Mouse (Mus musculus) testis, adult 2 months (tissue): ENCODE results near the gene Tnfrsf23. TPM values are rescaled to one million over a fixed set of nuclear protein-coding genes. Genes with fewer than 3 reads are reported as not detected.
"Not testable (repeated sequence)": the region's sequence is repeated elsewhere in the genome, so short reads cannot be mapped to it uniquely, and the experiment has no call there.

Experiments used
- H3K27ac ChIP-seq: fragments of 200-500 bp; 2 replicates; pipeline ENCODE4 v1.5.1; 2012; ENCODE audit warnings: low read depth, low read length; ENCODE audit not compliant: control insufficient read depth, insufficient read depth
- H3K27me3 ChIP-seq: fragments of 200-500 bp; 2 replicates; pipeline ENCODE4 v1.6.1; 2012; ENCODE audit warnings: mild to moderate bottlenecking, low read length, moderate library complexity; ENCODE audit not compliant: control insufficient read depth, insufficient read depth
- H3K36me3 ChIP-seq: fragments of 200-500 bp; 2 replicates; pipeline ENCODE4 v1.6.1; 2012; ENCODE audit warnings: mild to moderate bottlenecking, low read length; ENCODE audit not compliant: control insufficient read depth, insufficient read depth
- H3K4me1 ChIP-seq: fragments of 200-500 bp; 2 replicates; pipeline ENCODE4 v1.6.1; 2012; ENCODE audit warnings: low read length; ENCODE audit not compliant: control insufficient read depth, insufficient read depth
- H3K4me3 ChIP-seq: fragments of 200-500 bp; 2 replicates; pipeline ENCODE4 v1.5.1; 2012; ENCODE audit warnings: low read depth, mild to moderate bottlenecking, low read length, moderate library complexity, mixed read lengths; ENCODE audit not compliant: control insufficient read depth
- CTCF ChIP-seq: fragments of 200-500 bp; IDR thresholded peaks from 2 replicates; pipeline ENCODE4 v1.5.1; 2012; ENCODE audit warnings: low read depth, mild to moderate bottlenecking, inconsistent platforms, low read length, moderate library complexity; ENCODE audit not compliant: control insufficient read depth, insufficient read depth, insufficient replicate concordance
- POLR2A ChIP-seq: fragments of 200-500 bp; IDR thresholded peaks from 2 replicates; pipeline ENCODE4 v1.6.1; 2012; ENCODE audit warnings: low read depth, mild to moderate bottlenecking, inconsistent platforms, low read length, moderate library complexity; ENCODE audit not compliant: control insufficient read depth
- polyA plus RNA-seq: library from polyadenylated mRNA; depleted of rRNA; stranded (reverse); fragments of >200 nt; gene quantifications from 2 replicates; pipeline ENCODE4 v1.2.3, GENCODE M21; 2012

The Tnfrsf23 gene
- polyA plus RNA-seq, 1 experiment: 0.63 TPM

DNA sequence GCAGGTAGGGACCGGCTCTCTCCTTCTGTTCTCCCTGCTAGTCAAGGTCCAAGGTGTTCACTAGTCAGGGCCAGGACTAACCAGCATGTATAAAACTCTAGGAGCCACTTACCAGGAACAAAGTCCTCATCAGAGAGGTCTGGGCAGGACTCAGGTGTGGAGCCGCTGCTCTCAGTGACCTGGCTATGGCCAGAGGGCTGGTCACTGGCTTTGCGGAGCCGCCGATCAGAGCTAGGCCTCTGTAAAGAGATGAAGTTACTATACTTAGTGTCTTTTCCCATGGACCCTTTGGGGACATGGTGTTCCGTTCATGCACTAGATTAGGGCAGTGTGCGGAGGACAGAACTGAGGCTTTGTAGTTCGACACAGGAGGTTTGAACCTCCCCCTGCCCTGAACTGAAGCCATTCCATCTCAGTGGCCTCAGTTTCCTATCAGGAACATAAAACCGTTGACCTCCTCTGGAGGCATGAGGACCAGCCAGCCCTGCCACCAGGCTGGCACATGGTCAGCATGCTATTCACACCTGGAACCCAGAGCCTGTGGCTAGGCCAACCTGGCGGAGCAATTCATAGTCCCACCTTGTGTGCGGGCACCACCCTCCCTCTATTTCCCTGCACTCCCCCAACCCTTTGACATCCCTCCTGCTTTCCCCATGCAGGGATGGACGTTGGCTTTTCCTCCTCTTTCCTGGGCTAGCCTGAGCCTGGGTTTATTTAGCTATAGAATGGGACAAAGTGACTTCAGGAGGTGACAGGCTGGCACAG is 7.3 kb upstream of the Tnfrsf23 start:
- Histone ChIP-seq H3K36me3 (no peaks in the 10 kb centered on the region), H3K27ac (no peak overlapping the region), H3K4me3 (no peak overlapping the region), H3K27me3 (no peaks in the 10 kb centered on the region), H3K4me1 (no peaks in the 10 kb centered on the region)
- TF ChIP-seq POLR2A (no peak), CTCF (no peak)

DNA sequence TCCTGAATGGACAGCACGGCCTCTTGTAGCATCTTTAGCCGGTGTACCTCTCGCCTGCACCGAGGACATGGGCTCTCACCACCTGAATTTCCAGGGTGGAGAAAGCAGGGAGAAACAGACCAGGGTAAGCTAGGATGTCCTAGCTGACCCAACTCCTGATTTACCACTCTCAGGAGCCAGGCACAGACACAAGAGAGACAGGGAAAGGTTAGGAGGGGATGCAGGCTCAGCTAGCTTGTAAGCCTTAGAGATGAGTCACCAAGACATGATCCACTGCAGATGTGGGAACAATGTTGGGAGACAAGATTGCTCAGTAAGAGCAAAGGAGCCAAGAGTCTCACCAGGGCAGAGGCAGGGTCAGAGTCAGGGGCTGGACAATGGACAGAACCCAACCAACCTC is 6.2 kb upstream of the Tnfrsf23 start:
- H3K27me3 ChIP-seq: no peaks in the 10 kb centered on the region
- no peak overlapping the region for H3K4me3 ChIP-seq
- TF ChIP-seq CTCF: no peak
- TF ChIP-seq POLR2A: no peak
- H3K27ac ChIP-seq: no peak overlapping the region
- no peaks in the 10 kb centered on the region for H3K4me1 ChIP-seq
- H3K36me3 ChIP-seq: no peaks in the 10 kb centered on the region

DNA sequence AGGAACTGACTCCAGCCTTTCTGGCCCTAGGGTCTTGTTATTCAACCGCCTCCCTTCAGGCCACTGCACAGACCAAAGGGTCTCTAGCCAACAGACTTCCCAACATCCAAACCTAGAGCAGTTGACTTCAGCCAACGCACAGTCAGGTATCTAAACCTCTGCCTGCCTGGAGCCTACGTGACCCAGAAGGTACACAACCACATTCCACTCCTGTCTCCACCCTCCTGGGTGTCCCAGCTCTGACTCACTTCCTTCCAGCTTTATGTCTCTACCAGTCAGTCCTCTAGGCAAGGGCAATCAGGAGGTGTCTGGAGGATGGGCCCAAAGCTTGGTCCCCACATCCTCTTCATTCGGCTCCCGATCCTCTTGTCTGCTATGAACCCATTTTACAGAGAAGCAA is 5.5 kb upstream of the Tnfrsf23 start:
- no peak overlapping the region for H3K4me3 ChIP-seq
- TF ChIP-seq CTCF: no peak
- no peak for TF ChIP-seq POLR2A
- H3K4me1 ChIP-seq: no peaks in the 10 kb centered on the region
- H3K27me3 ChIP-seq: no peaks in the 10 kb centered on the region
- H3K36me3 ChIP-seq: no peaks in the 10 kb centered on the region
- H3K27ac ChIP-seq: no peak overlapping the region

DNA sequence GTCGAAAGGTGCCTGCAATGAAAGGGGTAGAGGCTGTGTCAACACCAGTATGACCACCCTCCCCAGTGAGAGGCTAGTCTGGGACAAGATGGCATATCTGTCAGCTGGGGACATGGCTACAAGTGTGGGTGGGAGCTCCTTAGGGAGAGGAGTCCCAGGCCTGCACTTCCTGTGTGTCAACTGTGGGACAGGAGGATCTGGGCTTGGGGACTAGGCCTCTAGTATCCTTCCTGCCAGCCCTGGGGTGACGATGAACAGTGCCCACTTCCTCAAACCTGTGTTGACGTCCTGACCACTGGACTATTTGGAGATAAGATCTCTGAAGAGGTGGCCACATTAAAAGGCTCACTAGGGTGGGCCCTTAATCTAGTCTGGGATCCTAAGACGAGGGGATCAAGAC is 4.3 kb upstream of the Tnfrsf23 start:
- Histone ChIP-seq H3K36me3 (no peaks in the 10 kb centered on the region), H3K4me1 (peaks cover 2% of the 10 kb centered on the region; the same call in 1 of the 2 replicates), H3K27me3 (no peaks in the 10 kb centered on the region), H3K4me3 (no peak overlapping the region), H3K27ac (no peak overlapping the region)
- no peak for TF ChIP-seq CTCF
- no peak for TF ChIP-seq POLR2A

DNA sequence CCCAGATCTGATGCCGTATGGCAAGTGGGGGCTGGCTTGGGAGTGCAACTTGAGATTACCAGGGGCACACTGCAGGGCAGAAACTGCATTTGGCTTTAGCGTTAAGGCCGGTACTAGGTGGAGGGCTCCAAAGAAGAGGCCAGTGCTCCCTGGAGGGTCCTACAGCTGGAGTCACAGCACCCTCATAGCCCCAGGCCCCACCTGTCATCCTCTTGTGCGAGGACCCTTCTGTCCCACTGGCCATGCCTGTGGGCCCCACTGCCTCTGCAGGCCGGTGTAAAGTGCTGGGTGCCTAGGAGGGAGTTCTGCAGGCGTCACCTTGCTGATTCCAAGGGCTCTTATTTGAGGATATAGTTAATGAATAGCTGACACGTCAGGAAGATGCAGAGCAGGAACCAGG is 3.8 kb upstream of the Tnfrsf23 start:
- no peak overlapping the region for H3K4me3 ChIP-seq
- no peaks in the 10 kb centered on the region for H3K27me3 ChIP-seq
- TF ChIP-seq POLR2A (no peak), CTCF (no peak)
- no peaks in the 10 kb centered on the region for H3K36me3 ChIP-seq
- peaks cover 2% of the 10 kb centered on the region; the same call in 1 of the 2 replicates for H3K4me1 ChIP-seq
- no peak overlapping the region for H3K27ac ChIP-seq

DNA sequence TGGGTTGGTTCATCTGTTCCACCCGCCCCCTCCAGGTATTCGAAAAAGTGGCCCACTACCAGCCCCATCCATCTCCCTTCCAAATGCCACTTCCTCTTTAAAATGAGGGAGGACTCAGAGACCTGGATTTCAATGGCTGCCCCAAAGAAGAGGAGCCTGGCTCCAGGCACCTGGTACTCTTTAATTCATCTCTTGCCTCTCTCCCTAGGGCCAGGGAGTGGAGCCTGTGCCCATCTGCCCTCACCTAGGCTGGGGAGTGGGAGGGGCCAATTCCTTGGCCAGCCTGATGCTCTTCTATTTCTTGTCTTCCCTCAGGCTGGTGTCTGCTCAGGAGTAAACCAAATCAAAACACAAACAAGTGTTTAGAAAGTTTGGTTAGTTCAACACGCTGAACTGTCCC is 1.0 kb upstream of the Tnfrsf23 start:
- not testable (repeated sequence) for H3K27me3 ChIP-seq, H3K36me3 ChIP-seq

DNA sequence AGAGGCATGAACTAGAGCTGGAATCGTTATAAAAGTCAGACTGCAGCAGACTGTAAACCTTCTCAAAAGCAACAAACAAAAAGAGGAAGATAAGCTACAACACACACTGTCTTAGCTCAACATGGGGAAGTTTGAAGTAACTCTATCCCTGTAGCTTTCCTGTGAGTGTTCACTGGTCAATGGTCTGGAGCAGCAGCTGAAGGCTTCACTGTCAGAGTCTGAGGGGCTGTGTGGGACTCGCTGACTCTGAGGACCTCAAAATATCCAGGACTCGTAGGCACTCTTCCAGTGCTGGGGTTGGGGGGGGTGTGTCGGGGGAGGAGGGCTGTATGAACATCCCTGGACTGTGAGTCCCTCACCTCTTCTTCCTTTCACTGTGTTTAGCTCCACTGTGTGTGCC is 519 bp upstream of the Tnfrsf23 start:
- not testable (repeated sequence) for H3K36me3 ChIP-seq, H3K27ac ChIP-seq, H3K27me3 ChIP-seq, H3K4me3 ChIP-seq, H3K4me1 ChIP-seq

More for the DNA sequence above, 1.0 kb upstream of the Tnfrsf23 start:
- not testable (repeated sequence) for H3K27ac ChIP-seq, H3K4me3 ChIP-seq, H3K4me1 ChIP-seq

DNA sequence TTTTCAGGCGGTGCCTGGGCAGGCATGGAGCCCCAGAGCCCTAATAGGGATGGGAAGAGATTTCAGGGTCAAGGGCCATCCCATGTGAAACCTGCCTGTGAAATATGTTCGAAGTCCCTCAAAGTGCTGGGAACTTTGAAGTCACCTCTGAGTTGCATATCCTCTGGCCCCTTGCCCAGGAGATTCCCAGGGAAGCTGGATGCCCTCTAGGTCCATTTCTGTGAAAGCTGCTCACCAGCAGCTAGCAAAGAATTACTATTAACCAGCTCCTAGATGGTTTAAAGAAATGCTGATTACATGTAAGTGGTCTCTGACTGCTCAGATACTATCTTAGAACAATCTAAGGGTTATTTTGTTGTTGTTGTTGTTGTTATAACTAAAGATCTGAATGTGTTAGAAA is 1.1 kb downstream of the Tnfrsf23 start:
- H3K36me3 ChIP-seq, H3K4me3 ChIP-seq, H3K27ac ChIP-seq, H3K27me3 ChIP-seq, H3K4me1 ChIP-seq: not testable (repeated sequence)
